Mouse (Mus musculus) spleen, adult 10 weeks (tissue): ENCODE measurements around the gene Nudt16l1. TPM values are rescaled to one million over a fixed set of nuclear protein-coding genes. Genes with fewer than 3 reads are reported as not detected.

Experiments used
- polyA plus RNA-seq: library from polyadenylated mRNA; stranded (reverse); fragments of 350-450 nt; fragmentation: Illumina TruSeq; extraction: RNeasy Lipid Tissue Mini Kit (QIAGEN cat#74804); gene quantifications from one replicate; pipeline ENCODE4 v1.2.3, GENCODE M21; 2015; ENCODE audit warnings: low replicate concordance; ENCODE audit not compliant: insufficient read depth

Nudt16l1 gene
- polyA plus RNA-seq, result 33.2 TPM

DNA sequence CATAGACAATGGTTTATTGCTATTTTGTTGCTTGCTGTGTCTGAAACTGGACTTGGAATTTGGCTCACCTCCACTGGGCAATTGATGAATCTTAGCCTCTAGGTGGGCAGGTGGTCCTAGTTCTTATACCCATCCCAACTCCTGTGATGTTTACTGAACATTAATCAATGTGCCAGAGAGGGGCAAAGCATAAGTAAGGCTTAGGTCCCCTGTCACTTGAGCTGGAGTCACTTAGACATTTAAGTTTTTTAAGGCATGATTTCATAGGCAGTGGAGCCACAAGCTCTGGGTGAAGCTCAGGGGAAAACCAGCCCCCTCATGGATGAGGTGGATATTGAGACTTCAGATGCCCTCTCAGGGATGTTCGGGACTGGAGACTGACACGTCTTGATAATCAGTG, at the start of gene Nudt16l1:
Nudt16l1 (plus strand) TSS at position 301 of the 400 bp plus-strand sequence.

DNA sequence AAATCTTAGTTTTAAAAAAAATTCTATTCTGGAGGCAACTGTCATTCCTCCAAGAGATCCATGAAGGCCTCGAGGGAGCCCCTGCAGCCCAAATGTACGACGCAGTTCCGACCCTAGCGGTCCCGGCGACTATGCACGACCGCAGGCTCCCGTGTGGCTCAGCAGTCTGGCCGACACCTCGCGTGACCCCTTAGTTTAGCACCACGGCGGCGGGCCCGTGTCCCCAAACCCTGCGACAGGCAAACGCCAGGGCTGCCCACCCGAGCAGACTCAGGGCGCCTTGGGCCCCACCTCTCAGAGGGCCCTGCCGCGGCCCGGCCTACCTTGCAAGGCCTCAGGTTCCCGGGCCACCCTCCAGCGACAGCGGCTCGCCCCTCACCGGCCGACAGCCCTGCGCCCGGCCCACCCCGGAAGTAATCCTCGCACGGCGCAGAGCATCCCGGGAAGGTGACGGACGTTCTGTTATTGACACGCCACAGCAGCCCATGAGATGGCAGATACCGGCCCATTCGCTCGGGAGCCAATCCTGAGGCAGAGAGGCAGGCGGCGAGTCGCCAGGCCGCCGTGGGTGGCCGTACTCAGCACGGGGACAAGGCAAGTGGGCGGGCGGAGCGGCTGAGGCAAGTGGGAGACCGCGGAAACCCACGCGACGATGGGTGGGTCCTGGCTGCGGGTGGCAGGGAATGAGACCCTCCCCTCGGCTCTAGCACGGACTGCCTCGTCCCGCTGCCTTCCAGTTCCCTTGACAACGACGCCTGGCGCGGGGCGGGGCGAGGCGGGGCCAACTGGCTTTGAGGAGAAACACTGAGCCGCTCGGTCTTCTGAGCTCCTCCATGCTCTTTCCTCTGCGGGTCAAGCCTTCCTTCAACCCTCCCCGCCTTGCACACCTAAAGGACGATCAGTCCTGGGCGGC, 25.5 kb downstream of the Nudt16l1 start, which contains the start of gene Anks3:
Anks3 (minus strand) TSS at position 409 of the 913 bp plus-strand sequence.

Other genes with a start within 250 kb of the Nudt16l1 start
- gene Nmral1, start 219.4 kb upstream of the Nudt16l1 start, polyA plus RNA-seq, result 8.6 TPM
- 95.5 TPM for gene Hmox2, start 212.4 kb upstream of the Nudt16l1 start, polyA plus RNA-seq
- 40.5 TPM for gene Cdip1, start 148.5 kb upstream of the Nudt16l1 start, polyA plus RNA-seq
- gene 4930562C15Rik, start 103.3 kb upstream of the Nudt16l1 start, polyA plus RNA-seq, result not detected
- 20.6 TPM for gene Ubald1, start 58.4 kb upstream of the Nudt16l1 start, polyA plus RNA-seq
- gene Mgrn1, start 52.5 kb upstream of the Nudt16l1 start, polyA plus RNA-seq, result 49.0 TPM
- 42.7 TPM for gene Anks3, start 25.4 kb downstream of the Nudt16l1 start, polyA plus RNA-seq
- not detected for gene Sept12, start 59.1 kb downstream of the Nudt16l1 start, polyA plus RNA-seq
- gene Smim22, start 68.5 kb downstream of the Nudt16l1 start, polyA plus RNA-seq, result not detected
- 72.2 TPM for gene Rogdi, start 74.8 kb downstream of the Nudt16l1 start, polyA plus RNA-seq
- 122 TPM for gene Glyr1, start 111.1 kb downstream of the Nudt16l1 start, polyA plus RNA-seq
- gene Ubn1, start 111.3 kb downstream of the Nudt16l1 start, polyA plus RNA-seq, result 49.1 TPM
- 1.7 TPM for gene Ppl, start 193.7 kb downstream of the Nudt16l1 start, polyA plus RNA-seq
- gene Sec14l5, start 208.3 kb downstream of the Nudt16l1 start, polyA plus RNA-seq, result 0.18 TPM